Mouse (Mus musculus): ENCODE results near the gene Elmsan1.

The Elmsan1 gene

GRCm38 (mm10) chr12:84176126-84176769, 42.4 kb downstream of the Elmsan1 start:
- DNase-seq (ENCODE audit: low spot score in 2 of 2), result peak in 1 of 2 experiments; percentile 82

GRCm38 (mm10) chr12:84175659-84176061, 43.0 kb downstream of the Elmsan1 start:
- DNase-seq (ENCODE audit: low spot score in 2 of 2), result peak; percentile 95 to 97

GRCm38 (mm10) chr12:84174871-84175270, 43.8 kb downstream of the Elmsan1 start:
- peak; percentile 62 to 76 for DNase-seq (ENCODE audit: low spot score in 2 of 2)

GRCm38 (mm10) chr12:84174190-84174811, 44.4 kb downstream of the Elmsan1 start:
- DNase-seq (ENCODE audit: low spot score in 2 of 2), result peak; percentile 20 to 66

GRCm38 (mm10) chr12:84173309-84173915, 45.3 kb downstream of the Elmsan1 start:
- DNase-seq (ENCODE audit: low spot score in 2 of 2), result peak; percentile 18 to 66

GRCm38 (mm10) chr12:84172862-84173261, 45.8 kb downstream of the Elmsan1 start:
- no peak for DNase-seq (ENCODE audit: low spot score in 2 of 2)

GRCm38 (mm10) chr12:84172216-84172615, 46.5 kb downstream of the Elmsan1 start:
- no peak for DNase-seq (ENCODE audit: low spot score in 2 of 2)

GRCm38 (mm10) chr12:84170610-84171009, 48.1 kb downstream of the Elmsan1 start:
- DNase-seq (ENCODE audit: low spot score in 2 of 2), result no peak

- DNase-seq (ENCODE audit: low spot score in 2 of 2), result no peak
Observed at GRCm38 (mm10) chr12:84165631-84166373, 52.9 kb downstream of the Elmsan1 start.

GRCm38 (mm10) chr12:84163586-84164110, 55.0 kb downstream of the Elmsan1 start:
- DNase-seq (ENCODE audit: low spot score in 2 of 2), result no peak

GRCm38 (mm10) chr12:84163133-84163532, 55.5 kb downstream of the Elmsan1 start:
- DNase-seq (ENCODE audit: low spot score in 2 of 2), result peak in 1 of 2 experiments; percentile 60

GRCm38 (mm10) chr12:84161616-84162433, 56.9 kb downstream of the Elmsan1 start:
- peak in 1 of 2 experiments; percentile 75 for DNase-seq (ENCODE audit: low spot score in 2 of 2)

GRCm38 (mm10) chr12:84161116-84161515, 57.6 kb downstream of the Elmsan1 start:
- DNase-seq (ENCODE audit: low spot score in 2 of 2), result no peak

GRCm38 (mm10) chr12:84160491-84160890, 58.2 kb downstream of the Elmsan1 start:
- DNase-seq (ENCODE audit: low spot score in 2 of 2), result no peak

GRCm38 (mm10) chr12:84158156-84158555, 60.5 kb downstream of the Elmsan1 start:
- DNase-seq (ENCODE audit: low spot score in 2 of 2), result peak in 1 of 2 experiments; percentile 57

- DNase-seq (ENCODE audit: low spot score in 2 of 2), result peak in 1 of 2 experiments; percentile 59
Observed at GRCm38 (mm10) chr12:84156210-84156609, 62.5 kb downstream of the Elmsan1 start.

GRCm38 (mm10) chr12:84155523-84155871, 63.2 kb downstream of the Elmsan1 start:
- no peak for DNase-seq (ENCODE audit: low spot score in 2 of 2)

GRCm38 (mm10) chr12:84154786-84155522, 63.7 kb downstream of the Elmsan1 start:
- peak in 1 of 2 experiments; percentile 62 for DNase-seq (ENCODE audit: low spot score in 2 of 2)

- peak in 1 of 2 experiments; percentile 58 for DNase-seq (ENCODE audit: low spot score in 2 of 2)
Observed at GRCm38 (mm10) chr12:84153414-84153813, 65.3 kb downstream of the Elmsan1 start.
